Mouse (Mus musculus) adrenal gland (tissue): ENCODE measurements around the gene Cdyl2.

Experiments used
- intact Hi-C: fragments of 180-260 bp; cut with DNase I; formaldehyde crosslinking; loops from one replicate; pipeline ENCODE4 v1.15.1; 2025
- long read RNA-seq, 2 experiments: library from polyadenylated mRNA; unstranded; transcript quantifications; one replicate each; pipeline ENCODE4 v2.0.0; 2020; ENCODE audit warnings: borderline replicate concordance in 1 of 2; ENCODE audit not compliant: insufficient replicate concordance in 1 of 2

Gene Cdyl2
- long read RNA-seq, experiment 1, partial matches to known transcripts, result 1 of 3 reads
- long read RNA-seq, experiment 1, other reads (novel, unspliced or antisense), result 0 of 3 reads
- long read RNA-seq, experiment 2, partial matches to known transcripts, result 1 of 3 reads
- long read RNA-seq, experiment 2, other reads (novel, unspliced or antisense), result 1 of 3 reads

GRCm38 (mm10) chr8:116732684-116733647 is at the start of gene Cdyl2:
Cdyl2 (minus strand) TSS chr8:116732991.
- intact Hi-C loops, result no loop called here

DNA sequence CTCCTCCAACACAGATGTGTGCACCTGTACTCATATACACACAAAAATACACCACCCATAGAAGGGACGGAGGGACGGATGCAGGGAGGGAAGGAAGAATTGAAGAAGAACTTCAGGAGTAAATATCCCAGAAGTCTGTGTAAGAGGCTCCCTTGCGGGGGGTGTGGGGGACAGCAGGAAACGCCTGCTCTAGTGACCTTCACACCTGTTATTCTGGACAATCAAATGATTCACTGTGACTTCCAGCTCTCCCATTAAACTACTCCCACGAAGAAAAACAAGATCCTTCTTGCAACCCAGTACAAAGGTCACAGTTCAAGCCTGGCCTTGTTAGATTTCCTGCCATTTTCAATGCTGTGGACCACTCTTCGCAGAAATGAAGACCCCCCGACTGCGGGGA is 47.8 kb upstream of the Cdyl2 start:
- intact Hi-C loops, result no loop called here

DNA sequence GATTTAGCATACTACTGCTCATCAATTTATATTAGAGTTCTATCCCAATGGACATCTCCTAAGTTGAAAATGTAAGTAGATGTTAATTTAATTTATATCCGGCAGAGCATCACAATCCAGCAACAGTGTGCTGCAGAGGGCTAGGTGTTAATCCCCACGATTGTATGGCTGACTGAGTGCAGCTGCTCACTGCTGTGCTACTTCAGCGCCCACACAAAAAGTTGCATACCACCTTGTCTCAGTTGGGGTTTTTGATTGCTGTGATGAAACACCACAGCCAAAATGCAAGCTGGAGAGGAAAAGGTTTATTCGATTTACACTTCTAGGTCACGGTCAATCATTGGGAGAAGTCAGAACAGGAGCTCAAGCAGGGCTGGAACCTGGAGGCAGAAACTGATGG is 41.4 kb upstream of the Cdyl2 start:
- intact Hi-C loops, result loop anchor here (5.0 kb wide), 1 partner anchor 98 kb away; no protein-coding TSS in a partner anchor

DNA sequence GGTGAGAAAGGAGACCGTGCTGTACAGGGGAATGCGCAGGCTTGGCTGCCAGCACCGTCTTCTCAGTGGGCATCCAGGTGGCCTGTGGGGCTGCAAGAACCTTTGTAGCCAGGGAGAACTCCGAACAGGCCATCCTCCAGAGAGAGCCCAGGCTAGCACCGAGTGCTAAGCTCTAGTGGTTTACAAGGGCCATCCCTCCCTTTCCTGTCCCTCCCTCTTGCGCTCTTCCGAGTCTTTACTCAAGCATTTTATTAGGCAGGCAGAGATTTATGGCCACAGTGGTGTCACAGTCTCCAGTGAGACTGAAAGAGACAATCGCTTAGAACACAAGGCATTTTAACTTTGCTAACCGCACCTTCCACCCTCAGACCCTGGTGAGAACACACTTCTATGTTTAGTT is 39.9 kb upstream of the Cdyl2 start:
- intact Hi-C loops, result loop anchor here (5.0 kb wide), 1 partner anchor 100 kb away; no protein-coding TSS in a partner anchor

DNA sequence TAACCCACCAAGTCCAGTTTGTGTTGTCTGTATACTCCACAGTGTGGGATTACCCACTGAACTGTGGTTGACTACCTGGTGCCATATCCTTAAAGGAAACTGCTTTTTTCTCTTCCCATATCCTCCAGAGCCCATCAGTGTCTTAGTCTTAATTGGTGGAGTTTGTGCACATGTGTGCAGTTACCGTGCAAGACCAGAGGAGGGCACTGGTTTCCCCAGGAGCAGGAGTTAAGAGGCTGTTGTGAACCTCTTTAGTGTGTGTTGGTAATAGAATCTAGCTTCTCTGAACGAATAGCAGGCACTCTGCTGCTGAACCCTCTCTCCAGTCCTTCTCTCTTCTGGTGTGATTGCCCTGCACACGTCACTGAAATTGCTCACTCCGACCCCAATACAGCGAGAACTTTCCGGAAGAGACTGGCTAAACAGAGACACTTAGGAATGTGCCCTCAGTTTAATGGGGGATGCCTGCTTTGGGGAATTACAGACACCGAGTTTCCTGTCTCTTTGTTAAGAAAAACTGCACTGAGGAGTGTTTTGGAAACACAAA is 39.1 kb upstream of the Cdyl2 start:
- intact Hi-C loops, result loop anchor here (5.0 kb wide), 1 partner anchor 100 kb away; no protein-coding TSS in a partner anchor

- intact Hi-C loops, result loop anchor here (5.0 kb wide), 1 partner anchor 102 kb away; no protein-coding TSS in a partner anchor
These were observed 38.0 kb upstream of the Cdyl2 start for GRCm38 (mm10) chr8:116770756-116771155.

DNA sequence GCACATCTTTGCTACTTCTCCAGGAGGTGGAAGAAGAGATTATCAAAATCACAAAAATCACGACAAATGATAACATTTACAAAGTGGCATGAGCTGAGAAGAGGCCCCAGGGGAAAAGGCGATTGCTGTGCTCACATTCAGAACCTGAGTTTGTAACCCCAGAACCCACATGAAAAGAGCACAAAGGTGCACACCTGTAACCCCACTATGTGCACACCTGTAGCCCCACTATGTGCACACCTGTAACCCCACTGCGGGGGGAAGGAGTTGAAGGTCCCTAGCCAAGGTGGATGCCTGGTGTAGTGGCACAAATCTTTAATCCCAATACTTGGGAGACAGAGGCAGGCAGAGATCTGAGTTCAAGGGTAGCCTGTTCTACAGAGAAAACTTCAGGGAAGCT is 23.4 kb upstream of the Cdyl2 start:
- intact Hi-C loops, result loop anchor here (5.0 kb wide), 1 partner anchor 84 kb away; no protein-coding TSS in a partner anchor

- intact Hi-C loops, result loop anchor here (2.0 to 5.0 kb wide), 2 partner anchors 83 to 275 kb away; no protein-coding TSS in a partner anchor
These were observed 22.8 kb upstream of the Cdyl2 start for GRCm38 (mm10) chr8:116755557-116755956.

GRCm38 (mm10) chr8:116740726-116741125 is 7.9 kb upstream of the Cdyl2 start:
- intact Hi-C loops, result no loop called here

DNA sequence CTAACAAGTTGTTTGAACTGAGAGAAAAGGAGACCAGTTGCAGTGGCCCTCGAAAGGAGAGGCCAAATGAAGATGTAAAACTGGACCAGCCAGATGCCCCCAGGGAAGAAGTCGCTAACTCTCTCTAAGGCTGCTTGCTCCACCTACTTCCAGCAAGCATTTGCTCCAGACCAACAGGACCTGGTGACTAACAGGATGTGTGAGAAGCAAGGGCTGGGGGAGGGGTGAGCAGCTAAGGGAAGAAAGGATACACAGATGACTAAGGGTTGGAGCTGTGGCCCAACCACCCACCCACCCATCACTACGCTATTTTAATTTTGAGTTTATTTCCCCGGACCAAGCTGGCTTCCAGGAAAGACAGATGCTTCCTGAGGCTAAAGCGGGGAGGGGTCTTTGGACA is 2.5 kb upstream of the Cdyl2 start:
- intact Hi-C loops, result no loop called here

- intact Hi-C loops, result no loop called here
These were observed 1.4 kb upstream of the Cdyl2 start for GRCm38 (mm10) chr8:116734176-116734575.

DNA sequence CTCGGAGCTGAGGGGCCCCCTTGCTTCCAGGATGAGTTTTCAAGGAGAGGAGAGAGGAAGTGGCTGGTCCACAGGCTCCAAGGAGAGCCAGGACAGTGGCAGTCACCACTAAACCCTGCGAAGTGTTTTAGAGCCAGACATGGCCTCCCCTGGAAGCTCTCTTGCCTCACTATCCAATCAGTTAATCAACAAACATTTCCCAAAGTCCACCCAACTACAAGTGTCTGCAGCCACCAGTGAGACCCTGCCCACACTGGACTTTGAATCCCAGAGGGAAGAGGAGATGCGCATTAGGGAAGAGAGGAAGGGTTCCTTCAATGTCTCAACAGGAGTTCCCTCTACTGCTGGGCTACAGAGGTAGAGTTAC is 840 bp upstream of the Cdyl2 start:
- intact Hi-C loops, result no loop called here

DNA sequence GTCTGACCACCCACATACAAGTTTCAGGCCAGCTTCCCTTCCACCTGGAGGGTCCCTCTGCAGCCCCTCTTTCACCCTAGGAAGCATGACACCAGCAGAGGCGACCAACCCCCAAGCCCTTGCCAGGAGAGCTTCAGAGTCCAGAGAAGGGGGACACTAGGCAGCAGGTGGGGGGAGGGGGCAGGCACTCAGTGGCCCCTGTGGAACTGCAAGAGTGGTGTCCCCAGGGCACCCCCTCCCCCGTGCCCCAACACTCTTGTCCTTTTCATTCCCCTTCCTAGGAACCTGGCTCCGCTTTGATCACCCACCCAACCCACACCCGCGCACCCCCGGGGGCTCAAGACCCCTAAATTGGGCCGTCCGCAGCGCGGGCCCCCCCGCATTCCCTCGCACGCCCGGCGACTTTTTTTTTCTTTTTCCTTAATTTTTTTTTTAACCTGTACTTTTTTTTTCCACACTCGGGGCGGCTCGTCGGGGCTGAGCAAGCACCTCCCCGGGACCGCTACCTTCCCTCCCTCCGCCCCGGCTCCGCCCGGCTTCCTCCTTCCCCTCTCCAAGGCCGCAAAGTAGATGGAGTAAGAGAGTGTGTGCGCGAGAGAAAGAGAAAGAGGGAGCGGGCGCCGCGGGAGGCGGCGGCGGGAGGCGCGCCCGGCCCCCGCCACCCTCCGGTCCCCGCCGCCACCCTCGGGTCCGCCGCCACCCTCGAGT is 661 bp downstream of the Cdyl2 start:
- intact Hi-C loops, result no loop called here

DNA sequence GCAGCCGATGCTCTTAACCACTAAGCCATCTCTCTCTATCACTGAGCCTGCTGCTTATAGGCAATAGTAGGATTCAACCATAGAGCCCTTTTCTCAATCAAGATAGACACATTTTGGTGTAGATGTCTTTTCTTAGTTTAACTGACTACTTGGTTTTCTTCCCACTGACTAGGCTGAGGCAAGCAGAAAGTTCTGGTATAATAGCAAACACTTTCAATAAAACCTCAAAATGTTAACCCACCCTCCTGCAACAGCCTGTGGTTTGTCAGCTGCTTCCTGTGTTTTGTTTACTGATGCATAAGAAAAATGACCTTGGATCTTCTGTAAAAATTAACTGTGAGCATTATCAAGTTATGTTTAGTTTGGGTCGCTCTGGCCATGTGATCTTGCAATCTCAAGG is 11.3 kb downstream of the Cdyl2 start:
- intact Hi-C loops, result no loop called here

DNA sequence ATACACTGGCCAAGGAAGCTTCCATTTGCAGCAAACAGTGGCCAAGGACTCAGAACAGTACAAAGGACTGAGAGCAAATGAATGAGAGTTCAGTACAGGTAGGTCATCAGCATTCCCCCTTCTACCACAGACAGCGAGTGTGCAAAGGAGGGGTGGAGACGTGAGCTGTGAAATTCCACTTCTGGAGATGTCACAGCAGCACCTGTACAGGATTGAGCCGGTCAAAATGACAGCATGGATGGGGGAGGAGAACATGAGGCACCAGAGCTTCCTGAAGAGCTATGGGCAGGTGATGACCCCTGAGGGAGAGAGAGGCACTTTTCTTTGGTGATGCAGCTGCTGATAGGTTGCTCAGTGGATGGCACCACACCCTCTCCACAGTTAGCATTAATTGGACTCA is 25.3 kb downstream of the Cdyl2 start:
- intact Hi-C loops, result no loop called here

GRCm38 (mm10) chr8:116702501-116702900 is 30.3 kb downstream of the Cdyl2 start:
- intact Hi-C loops, result no loop called here

GRCm38 (mm10) chr8:116692931-116693330 is 39.9 kb downstream of the Cdyl2 start:
- intact Hi-C loops, result no loop called here

GRCm38 (mm10) chr8:116689741-116690140 is 43.0 kb downstream of the Cdyl2 start:
- intact Hi-C loops, result no loop called here

- intact Hi-C loops, result no loop called here
These were observed 56.6 kb downstream of the Cdyl2 start for GRCm38 (mm10) chr8:116676174-116676573.

- intact Hi-C loops, result loop anchor here (5.0 kb wide), 1 partner anchor 83 kb away; no protein-coding TSS in a partner anchor
These were observed 58.6 kb downstream of the Cdyl2 start for GRCm38 (mm10) chr8:116673966-116674805.
